ENCODE assay signal across 12 mouse cellular contexts in the genomic region with DNA sequence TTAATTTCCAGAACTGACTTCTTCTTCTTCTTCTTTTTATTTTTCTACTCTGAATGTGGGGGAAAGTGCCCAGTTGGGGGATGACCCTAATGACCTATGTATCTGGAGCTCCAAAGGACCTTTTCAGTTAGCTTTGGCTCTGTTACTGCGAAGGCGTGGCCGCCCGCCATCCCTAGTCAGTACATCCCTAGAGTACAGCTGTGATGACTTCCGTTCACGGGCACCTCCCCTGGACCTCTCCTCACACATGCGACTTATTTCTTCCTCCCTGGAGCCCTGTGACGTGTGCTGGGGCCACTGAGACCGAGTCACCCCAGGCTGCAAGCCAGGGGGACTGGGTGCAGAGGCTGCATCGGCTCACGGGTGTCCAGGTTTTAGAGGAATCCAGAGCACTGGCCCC. TPM values are rescaled to one million over a fixed set of nuclear protein-coding genes. Genes with fewer than 3 reads are reported as not detected.
DNase-seq lines count a peak whose midpoint lies in the region; ATAC-seq and TF ChIP-seq lines count a peak whose summit lies in the region.
"Had no signal": no experiment of that assay in that cellular context is flagged by ENCODE, and none has a peak within 500 bp of the region (broad histone marks: within the 10 kb centered on the region; RNA-seq: fewer than 3 reads in every experiment).

No protein-coding gene starts in this region.

- DNase-seq in liver, adult 2 months (ENCODE audit: extremely low read depth, low read depth, low spot score), result peak; percentile 46
- no peak for DNase-seq in liver, postnatal 0 days
- DNase-seq in heart, adult 2 months, result peak; percentile 54 to 57
- peak; percentile 31 to 66 for DNase-seq in kidney, postnatal 25 days
- DNase-seq in retina, postnatal 1 day, result no peak
- no peak for DNase-seq in adrenal gland, postnatal 36 days
- no peak for DNase-seq in cerebellum, postnatal 25 days
- DNase-seq: cerebellum, postnatal 10 days had no signal

- no peaks in the 10 kb centered on the region for H3K9me3 ChIP-seq in liver, postnatal 0 days (ENCODE audit: low read length)
- no peaks in the 10 kb centered on the region for H3K9me3 ChIP-seq in heart, embryonic 14.5 days (ENCODE audit: control insufficient read depth, low read length)
- H3K9me3 ChIP-seq: midbrain, embryonic 15.5 days; neural tube, embryonic 13.5 days had no signal

- no peak overlapping the region for H3K9ac ChIP-seq in liver, adult 2 months (ENCODE audit: low read depth, low read length)
- H3K9ac ChIP-seq in liver, postnatal 0 days (replicated peaks), result no peak overlapping the region
- H3K9ac ChIP-seq in heart, adult 2 months (ENCODE audit: low read depth, low read length), result no peak overlapping the region
- H3K9ac ChIP-seq in heart, embryonic 14.5 days (ENCODE audit: low read length), result no peak overlapping the region
- H3K9ac ChIP-seq: liver, embryonic 14.5 days; midbrain, embryonic 15.5 days; neural tube, embryonic 13.5 days had no signal

- no peak overlapping the region; the same call in 1 of the 2 replicates for H3K27ac ChIP-seq in liver, adult 2 months (replicated peaks; ENCODE audit: insufficient read depth, low read depth, low read length)
- H3K27ac ChIP-seq in liver, postnatal 0 days (ENCODE audit: low read depth), result no peak overlapping the region
- H3K27ac ChIP-seq in heart, adult 2 months, result peak overlapping the region; percentile 86
- H3K27ac ChIP-seq in heart, embryonic 14.5 days (replicated peaks in 1 of 2; ENCODE audit: control insufficient read depth in 1 of 2, insufficient read depth in 1 of 2, low read depth in 2 of 2, low read length in 2 of 2), result peak overlapping the region in 1 of 2 experiments; percentile 91; a peak in 2 of 4 replicates
- H3K27ac ChIP-seq: liver, embryonic 14.5 days had no signal

- no peak for ATAC-seq in liver, postnatal 0 days
- no peak for ATAC-seq in heart, embryonic 14.5 days (ENCODE audit: insufficient number of reproducible peaks, insufficient read depth, low FRiP score, low read depth)
- ATAC-seq: midbrain, embryonic 15.5 days had no signal

- H3K79me2 ChIP-seq in liver, adult 2 months (ENCODE audit: control insufficient read depth, insufficient read depth, low read length), result peaks cover 20% of the 10 kb centered on the region; the same call in 1 of the 2 replicates
- H3K79me2 ChIP-seq in heart, adult 2 months (replicated peaks; ENCODE audit: control insufficient read depth, insufficient read depth, low read length), result 0 out of 2 replicates have a peak, but pooled peaks cover 1% of the 10 kb centered on the region

- H3K27me3 ChIP-seq in liver, adult 2 months (ENCODE audit: control insufficient read depth, insufficient read depth, low read length), result no peaks in the 10 kb centered on the region
- H3K27me3 ChIP-seq in liver, postnatal 0 days (ENCODE audit: insufficient read depth, low read length), result no peaks in the 10 kb centered on the region
- H3K27me3 ChIP-seq in heart, adult 2 months (ENCODE audit: control insufficient read depth, insufficient read depth, low read length), result no peaks in the 10 kb centered on the region
- no peaks in the 10 kb centered on the region for H3K27me3 ChIP-seq in heart, embryonic 14.5 days (ENCODE audit: control insufficient read depth, insufficient read depth, low read length)
- H3K27me3 ChIP-seq: midbrain, embryonic 15.5 days; neural tube, embryonic 13.5 days had no signal

- no peak for TF ChIP-seq POLR2A in liver, adult 2 months (IDR thresholded peaks at IDR 0.05; ENCODE audit: extremely low read depth, insufficient read depth, low read length)
- no peak for TF ChIP-seq POLR2A in heart, adult 2 months (IDR thresholded peaks at IDR 0.05; ENCODE audit: insufficient read depth, low read depth, low read length)

- WGBS in liver, adult 2 months, result 51% methylated on average over 11 of the region's 11 CpGs
- 75% methylated on average over 11 of the region's 11 CpGs for WGBS in liver, postnatal 0 days (ENCODE audit: insufficient replicate concordance)
- WGBS in heart, adult 2 months, result 42% methylated on average over 11 of the region's 11 CpGs
- 73% methylated on average over 11 of the region's 11 CpGs for WGBS in heart, embryonic 14.5 days

- TF ChIP-seq CTCF in liver, adult 2 months (IDR thresholded peaks at IDR 0.05; ENCODE audit: low read depth, low read length), result no peak
- no peak for TF ChIP-seq CTCF in liver, postnatal 0 days (IDR thresholded peaks at IDR 0.05; ENCODE audit: low read depth)
- TF ChIP-seq CTCF in heart, adult 2 months (IDR thresholded peaks at IDR 0.05), result no peak

- TF ChIP-seq EP300 in liver, postnatal 0 days (IDR thresholded peaks at IDR 0.05; ENCODE audit: low read depth), result no peak
- 0 out of 2 replicates have a peak, but pooled peaks have one; percentile 26 for TF ChIP-seq EP300 in heart, adult 2 months (IDR thresholded peaks at IDR 0.05; ENCODE audit: insufficient read depth, low read depth, low read length)

- no peak overlapping the region for H3K4me2 ChIP-seq in liver, postnatal 0 days (ENCODE audit: low read depth, low read length)
- H3K4me2 ChIP-seq in heart, embryonic 14.5 days (ENCODE audit: low read length), result peak overlapping the region; percentile 48
- H3K4me2 ChIP-seq: midbrain, embryonic 15.5 days had no signal

- H3K4me1 ChIP-seq in liver, adult 2 months (ENCODE audit: control insufficient read depth, insufficient read depth, low read length), result no peaks in the 10 kb centered on the region
- no peaks in the 10 kb centered on the region for H3K4me1 ChIP-seq in liver, postnatal 0 days (ENCODE audit: insufficient read depth)
- H3K4me1 ChIP-seq in heart, adult 2 months (ENCODE audit: control insufficient read depth, insufficient read depth, low read length), result peaks cover 28% of the 10 kb centered on the region
- peaks cover 43 to 54% of the 10 kb centered on the region in 2 experiments for H3K4me1 ChIP-seq in heart, embryonic 14.5 days (ENCODE audit: control insufficient read depth in 2 of 2, insufficient read depth in 2 of 2, low read length in 2 of 2)

- peaks cover 17% of the 10 kb centered on the region for H3K36me3 ChIP-seq in liver, adult 2 months (ENCODE audit: control insufficient read depth, insufficient read depth, low read length)
- H3K36me3 ChIP-seq in liver, postnatal 0 days (replicated peaks; ENCODE audit: insufficient read depth, low read length), result peaks cover 15% of the 10 kb centered on the region; the same call in 1 of the 2 replicates
- no peaks in the 10 kb centered on the region for H3K36me3 ChIP-seq in heart, adult 2 months (ENCODE audit: control insufficient read depth, insufficient read depth, low read length)
- peaks cover 18% of the 10 kb centered on the region for H3K36me3 ChIP-seq in heart, embryonic 14.5 days (ENCODE audit: control insufficient read depth, insufficient read depth, low read length)
- H3K36me3 ChIP-seq: midbrain, embryonic 15.5 days had no signal

- intact Hi-C loops in heart, adult 2 months (cut with DNase I), result no loop called here

- no peak overlapping the region for H3K4me3 ChIP-seq in liver, adult 2 months (ENCODE audit: insufficient read depth, low read depth, low read length)
- H3K4me3 ChIP-seq in liver, postnatal 0 days (ENCODE audit: low read depth, low read length), result no peak overlapping the region
- peak overlapping the region; percentile 52 for H3K4me3 ChIP-seq in heart, adult 2 months
- H3K4me3 ChIP-seq in heart, embryonic 14.5 days (ENCODE audit: control insufficient read depth in 1 of 2, insufficient read depth in 1 of 2, low read depth in 1 of 2, low read length in 2 of 2), result peak overlapping the region in 1 of 2 experiments; percentile 1; a peak in 1 of 4 replicates
- H3K4me3 ChIP-seq: midbrain, embryonic 15.5 days; neural tube, embryonic 13.5 days had no signal

RNA-seq across cellular contexts. Expression of gene Ece1, which starts 59.5 kb away (rescaled TPM):
- 430 and 630 TPM in 2 replicates for total RNA-seq in liver, adult 2 months (2014; rRNA removed)
- 55.2 and 213 TPM in 2 replicates for polyA plus RNA-seq in liver, adult 2 months (2012; rRNA removed)
- 32.9 and 35.7 TPM in 2 replicates for polyA plus RNA-seq in liver, postnatal 0 days (2015; fragmentation: Nextera tagmentation; extraction: Ambion mirVana)
- total RNA-seq in heart, adult 2 months (2021), result 100 to 1,000 TPM; 102 to 120 TPM
- 23.3 and 27.3 TPM in 2 replicates for polyA plus RNA-seq in heart, adult 2 months (2012; rRNA removed)
- polyA plus RNA-seq in heart, embryonic 14.5 days (2014; fragmentation: Nextera tagmentation; extraction: Ambion mirVana), result 92.8 and 94.3 TPM in 2 replicates
- total RNA-seq in adrenal gland, postnatal 36 days (2021), result 100 to 1,000 TPM; 256 to 280 TPM

Comparison
In these comparisons a context has a peak if more than half of its experiments do, and no peak if none do; other contexts are left out.
1. DNase-seq: peak in liver, adult 2 months (single experiment), heart, adult 2 months (2 of 2) and kidney, postnatal 25 days (2 of 2); none in liver, postnatal 0 days (single experiment), retina, postnatal 1 day (single experiment), adrenal gland, postnatal 36 days (0 of 2) and cerebellum, postnatal 25 days (0 of 2).